Mouse (Mus musculus): ENCODE data around the gene Dusp14. TPM values are rescaled to one million over a fixed set of nuclear protein-coding genes. Genes with fewer than 3 reads are reported as not detected.

Gene Dusp14
- polyA plus RNA-seq, 1 experiment from 2014 or later = 1.8 TPM

- H3K9me3 ChIP-seq (ENCODE audit: low read length) = no peaks in the 10 kb centered on the region
- no peaks in the 10 kb centered on the region for H3K27me3 ChIP-seq (ENCODE audit: insufficient read depth, low read length)
- no peak overlapping the region for H3K9ac ChIP-seq (replicated peaks)
- no peak overlapping the region for H3K4me3 ChIP-seq (ENCODE audit: low read depth, low read length)
- ATAC-seq (no peak), DNase-seq (no peak)
- H3K27ac ChIP-seq (ENCODE audit: low read depth) = no peak overlapping the region
- WGBS (ENCODE audit: insufficient replicate concordance) = 64% methylated on average over 10 of the region's 10 CpGs
- H3K36me3 ChIP-seq (replicated peaks; ENCODE audit: insufficient read depth, low read length) = no peaks in the 10 kb centered on the region
- no peaks in the 10 kb centered on the region for H3K4me1 ChIP-seq (ENCODE audit: insufficient read depth)
- H3K4me2 ChIP-seq (ENCODE audit: low read depth, low read length) = no peak overlapping the region
- no peak for TF ChIP-seq CTCF (IDR thresholded peaks at IDR 0.05; ENCODE audit: low read depth)
- no peak for TF ChIP-seq EP300 (IDR thresholded peaks at IDR 0.05; ENCODE audit: low read depth)
Observed at GRCm38 (mm10) chr11:84048411-84048810, 20.6 kb downstream of the Dusp14 start.

GRCm38 (mm10) chr11:84047270-84047669, 21.8 kb downstream of the Dusp14 start:
- Histone ChIP-seq H3K36me3 (replicated peaks; ENCODE audit: insufficient read depth, low read length) (0 out of 2 replicates have a peak, but pooled peaks cover 2% of the 10 kb centered on the region), H3K4me1 (ENCODE audit: insufficient read depth) (no peaks in the 10 kb centered on the region), H3K4me3 (ENCODE audit: low read depth, low read length) (no peak overlapping the region), H3K4me2 (ENCODE audit: low read depth, low read length) (no peak overlapping the region), H3K9ac (replicated peaks) (no peak overlapping the region), H3K9me3 (ENCODE audit: low read length) (no peaks in the 10 kb centered on the region), H3K27ac (ENCODE audit: low read depth) (no peak overlapping the region), H3K27me3 (ENCODE audit: insufficient read depth, low read length) (no peaks in the 10 kb centered on the region)
- no peak for DNase-seq
- 57% methylated on average over 4 of the region's 4 CpGs for WGBS (ENCODE audit: insufficient replicate concordance)
- TF ChIP-seq CTCF (IDR thresholded peaks at IDR 0.05; ENCODE audit: low read depth) = no peak
- no peak for TF ChIP-seq EP300 (IDR thresholded peaks at IDR 0.05; ENCODE audit: low read depth)
- ATAC-seq = no peak

GRCm38 (mm10) chr11:84044988-84045387, 24.1 kb downstream of the Dusp14 start:
- WGBS (ENCODE audit: insufficient replicate concordance) = 19% methylated on average over 1 of the region's 1 CpGs
- Histone ChIP-seq H3K4me1 (ENCODE audit: insufficient read depth) (no peaks in the 10 kb centered on the region), H3K36me3 (replicated peaks; ENCODE audit: insufficient read depth, low read length) (peaks cover 19% of the 10 kb centered on the region), H3K4me3 (ENCODE audit: low read depth, low read length) (no peak overlapping the region), H3K27ac (ENCODE audit: low read depth) (no peak overlapping the region), H3K4me2 (ENCODE audit: low read depth, low read length) (no peak overlapping the region), H3K9ac (replicated peaks) (no peak overlapping the region), H3K27me3 (ENCODE audit: insufficient read depth, low read length) (no peaks in the 10 kb centered on the region), H3K9me3 (ENCODE audit: low read length) (no peaks in the 10 kb centered on the region)
- DNase-seq (no peak), ATAC-seq (no peak)
- TF ChIP-seq EP300 (IDR thresholded peaks at IDR 0.05; ENCODE audit: low read depth) = no peak
- no peak for TF ChIP-seq CTCF (IDR thresholded peaks at IDR 0.05; ENCODE audit: low read depth)

GRCm38 (mm10) chr11:84042808-84043762, 26.0 kb downstream of the Dusp14 start:
- Histone ChIP-seq H3K4me1 (ENCODE audit: insufficient read depth) (no peaks in the 10 kb centered on the region), H3K9ac (replicated peaks) (no peak overlapping the region), H3K36me3 (replicated peaks; ENCODE audit: insufficient read depth, low read length) (peaks cover 31% of the 10 kb centered on the region), H3K9me3 (ENCODE audit: low read length) (no peaks in the 10 kb centered on the region), H3K4me2 (ENCODE audit: low read depth, low read length) (no peak overlapping the region), H3K4me3 (ENCODE audit: low read depth, low read length) (no peak overlapping the region), H3K27ac (ENCODE audit: low read depth) (no peak overlapping the region), H3K27me3 (ENCODE audit: insufficient read depth, low read length) (no peaks in the 10 kb centered on the region)
- DNase-seq (no peak), ATAC-seq (no peak)
- WGBS (ENCODE audit: insufficient replicate concordance) = 80% methylated on average over 14 of the region's 14 CpGs
- TF ChIP-seq CTCF (IDR thresholded peaks at IDR 0.05; ENCODE audit: low read depth) = no peak
- TF ChIP-seq EP300 (IDR thresholded peaks at IDR 0.05; ENCODE audit: low read depth) = no peak

GRCm38 (mm10) chr11:84040621-84041020, 28.4 kb downstream of the Dusp14 start:
- no peak for ATAC-seq
- Histone ChIP-seq H3K27me3 (ENCODE audit: insufficient read depth, low read length) (no peaks in the 10 kb centered on the region), H3K27ac (ENCODE audit: low read depth) (no peak overlapping the region), H3K9ac (replicated peaks) (no peak overlapping the region), H3K4me3 (ENCODE audit: low read depth, low read length) (no peak overlapping the region), H3K4me1 (ENCODE audit: insufficient read depth) (no peaks in the 10 kb centered on the region), H3K4me2 (ENCODE audit: low read depth, low read length) (no peak overlapping the region), H3K9me3 (ENCODE audit: low read length) (no peaks in the 10 kb centered on the region), H3K36me3 (replicated peaks; ENCODE audit: insufficient read depth, low read length) (peaks cover 31% of the 10 kb centered on the region)
- WGBS (ENCODE audit: insufficient replicate concordance) = 85% methylated on average over 6 of the region's 6 CpGs
- TF ChIP-seq CTCF (IDR thresholded peaks at IDR 0.05; ENCODE audit: low read depth) (no peak), EP300 (IDR thresholded peaks at IDR 0.05; ENCODE audit: low read depth) (no peak)
- no peak for DNase-seq

GRCm38 (mm10) chr11:84033671-84034070, 35.4 kb downstream of the Dusp14 start:
- 85% methylated on average over 5 of the region's 5 CpGs for WGBS (ENCODE audit: insufficient replicate concordance)
- no peaks in the 10 kb centered on the region for H3K9me3 ChIP-seq (ENCODE audit: low read length)
- ATAC-seq = no peak
- 0 out of 2 replicates have a peak, but pooled peaks cover 3% of the 10 kb centered on the region for H3K4me1 ChIP-seq (ENCODE audit: insufficient read depth)
- H3K9ac ChIP-seq (replicated peaks) = no peak overlapping the region
- no peaks in the 10 kb centered on the region for H3K27me3 ChIP-seq (ENCODE audit: insufficient read depth, low read length)
- H3K4me2 ChIP-seq (ENCODE audit: low read depth, low read length) = no peak overlapping the region
- H3K4me3 ChIP-seq (ENCODE audit: low read depth, low read length) = no peak overlapping the region
- no peak overlapping the region for H3K27ac ChIP-seq (ENCODE audit: low read depth)
- DNase-seq = no peak
- TF ChIP-seq CTCF (IDR thresholded peaks at IDR 0.05; ENCODE audit: low read depth) = no peak
- TF ChIP-seq EP300 (IDR thresholded peaks at IDR 0.05; ENCODE audit: low read depth) = no peak
- peaks cover 15% of the 10 kb centered on the region for H3K36me3 ChIP-seq (replicated peaks; ENCODE audit: insufficient read depth, low read length)
